Mouse (Mus musculus): ENCODE measurements around the gene Atxn1. TPM values are rescaled to one million over a fixed set of nuclear protein-coding genes. Genes with fewer than 3 reads are reported as not detected.

Atxn1 gene
- total RNA-seq, 2 experiments from 2014 or later = 126 to 156 TPM

DNA sequence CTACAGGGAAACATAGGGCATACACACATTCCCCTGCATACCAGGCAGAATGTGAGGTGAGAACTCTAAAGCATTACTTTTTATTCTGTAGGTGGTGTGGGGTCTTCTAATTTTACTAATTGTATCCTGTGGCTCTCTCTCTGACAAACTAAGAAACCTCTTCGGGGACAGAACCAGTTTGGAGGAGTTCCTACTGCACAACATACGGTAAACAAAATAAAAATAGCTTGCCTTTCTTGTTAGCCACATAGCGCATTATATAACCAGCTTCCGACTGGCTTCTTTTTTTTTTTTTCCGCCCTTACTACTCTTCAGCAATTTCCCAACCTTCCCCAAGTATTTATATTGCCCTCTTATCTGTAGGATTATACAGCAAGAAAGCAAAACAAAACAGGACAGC, 2.0 kb downstream of the Atxn1 start:
- no peak for DNase-seq

DNA sequence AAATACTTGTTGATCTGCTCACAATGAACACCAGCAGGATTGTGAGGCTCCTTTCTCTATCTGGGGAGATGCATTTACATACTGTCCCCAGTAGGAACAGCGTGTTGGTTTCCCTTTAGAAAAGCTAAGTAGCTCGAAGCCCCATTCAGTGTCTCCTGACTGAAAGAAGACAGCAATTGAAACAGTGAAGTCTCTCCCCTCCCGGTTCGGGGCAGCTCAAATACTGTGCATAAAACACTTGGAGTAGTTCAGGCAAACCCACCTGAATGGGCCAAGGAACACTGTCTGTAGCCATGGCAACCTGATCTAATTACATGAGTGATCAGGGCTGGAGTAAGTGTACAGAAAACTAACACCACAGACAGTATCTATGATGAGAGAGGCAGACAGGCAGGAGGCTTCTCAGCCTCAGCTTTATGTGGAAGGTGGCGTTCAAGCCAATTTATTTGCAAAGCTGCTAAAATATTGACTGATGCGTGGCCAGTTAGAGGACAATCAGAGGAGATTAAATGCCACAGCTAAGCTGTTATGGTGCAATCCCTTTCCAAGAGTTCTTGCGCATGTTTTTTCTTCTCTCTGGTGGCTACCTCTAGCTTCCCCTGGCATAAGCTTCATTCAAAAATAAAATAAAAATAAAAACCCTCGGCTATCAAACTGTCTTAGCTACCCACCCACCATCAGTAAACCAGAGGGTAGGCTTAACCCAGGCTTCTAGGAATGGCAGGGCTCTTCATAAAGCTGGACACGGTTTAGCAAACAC, 2.8 kb downstream of the Atxn1 start:
- DNase-seq = no peak

DNA sequence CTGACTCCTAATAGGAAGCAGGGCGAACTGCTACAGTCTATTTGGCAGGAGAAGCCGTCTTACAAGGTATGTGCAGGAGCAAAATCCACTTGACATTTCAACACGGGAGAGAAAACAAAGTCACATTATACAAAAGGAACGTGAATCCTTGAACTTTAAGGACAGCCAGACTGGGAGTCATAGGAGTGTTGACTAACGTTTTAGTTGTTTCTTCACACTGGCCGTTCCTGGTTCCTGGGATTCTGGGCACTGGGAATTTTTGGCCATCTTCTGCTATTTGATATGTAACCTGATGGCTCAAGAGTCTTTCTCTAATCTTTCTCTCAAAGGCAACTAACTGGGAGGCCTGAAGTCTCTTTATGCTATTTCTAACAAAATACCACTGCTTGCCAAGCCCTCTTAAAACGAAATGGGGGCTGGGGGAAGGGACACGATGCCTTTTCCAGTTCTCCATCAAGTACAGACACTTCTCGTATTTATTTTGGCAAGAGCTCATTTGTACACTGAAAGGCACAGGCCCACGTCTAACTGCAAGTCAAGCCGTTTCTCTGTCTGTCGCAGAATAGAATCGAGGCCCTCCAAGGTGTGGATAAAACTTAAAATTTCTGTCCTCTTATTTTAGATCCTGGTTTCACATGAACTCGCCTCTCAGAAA, 4.4 kb downstream of the Atxn1 start:
- DNase-seq = no peak

DNA sequence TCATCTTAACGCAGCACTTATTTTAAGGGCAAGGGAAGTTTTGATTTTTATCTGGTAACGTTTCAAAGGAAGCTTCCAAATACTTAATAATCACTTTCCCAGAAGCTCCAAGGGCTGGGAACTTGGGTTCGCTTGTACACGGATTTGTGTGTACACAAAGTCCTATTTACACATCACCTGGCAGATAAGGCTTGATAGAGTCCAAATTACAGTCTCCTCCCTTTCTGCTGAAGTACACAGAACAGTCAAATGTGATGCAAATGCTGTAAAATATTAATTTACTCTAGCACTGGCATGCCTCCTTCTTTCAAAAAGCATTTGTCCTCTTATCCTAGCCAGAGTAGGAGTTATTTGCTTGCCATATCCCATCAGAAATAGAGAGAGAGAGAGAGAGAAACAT, 6.5 kb downstream of the Atxn1 start:
- DNase-seq = no peak

DNA sequence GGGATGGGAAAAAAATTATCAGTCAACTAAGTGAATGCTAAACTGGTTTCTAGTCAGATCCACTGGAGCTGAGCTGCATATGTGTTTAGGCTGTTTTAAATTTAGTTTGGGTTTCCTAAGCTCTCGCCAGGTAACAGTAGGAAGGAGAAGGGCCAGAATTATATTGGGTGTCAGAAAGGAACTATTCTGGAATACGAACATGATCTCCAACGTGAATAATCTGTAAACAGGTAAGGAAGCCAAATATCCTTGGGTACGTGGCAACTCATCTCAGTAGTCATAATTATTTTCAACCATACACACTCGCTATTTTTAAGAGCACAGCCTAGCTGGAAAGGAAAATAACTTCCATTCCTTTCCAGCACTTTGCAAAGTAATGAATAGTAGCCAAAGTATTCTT, 7.2 kb downstream of the Atxn1 start:
- no peak for DNase-seq

DNA sequence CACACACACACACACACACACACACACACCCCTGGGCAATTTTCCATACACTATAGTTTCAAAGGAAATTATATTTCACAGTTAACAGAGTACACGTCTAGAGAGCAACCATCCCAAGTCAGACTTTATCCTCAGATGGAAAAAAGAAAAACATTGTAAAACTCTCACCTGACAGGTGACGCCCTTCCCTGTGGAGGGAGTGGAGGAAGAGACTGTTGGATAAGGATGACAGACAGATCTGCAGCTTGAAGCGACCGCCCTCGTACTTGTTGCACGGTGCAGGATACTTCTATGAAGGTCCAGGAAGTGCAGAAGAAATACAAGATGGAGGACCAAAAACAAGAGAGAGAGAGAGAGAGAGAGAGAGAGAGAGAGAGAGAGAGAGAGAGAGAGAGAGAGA, 8.5 kb downstream of the Atxn1 start:
- DNase-seq = no peak

DNA sequence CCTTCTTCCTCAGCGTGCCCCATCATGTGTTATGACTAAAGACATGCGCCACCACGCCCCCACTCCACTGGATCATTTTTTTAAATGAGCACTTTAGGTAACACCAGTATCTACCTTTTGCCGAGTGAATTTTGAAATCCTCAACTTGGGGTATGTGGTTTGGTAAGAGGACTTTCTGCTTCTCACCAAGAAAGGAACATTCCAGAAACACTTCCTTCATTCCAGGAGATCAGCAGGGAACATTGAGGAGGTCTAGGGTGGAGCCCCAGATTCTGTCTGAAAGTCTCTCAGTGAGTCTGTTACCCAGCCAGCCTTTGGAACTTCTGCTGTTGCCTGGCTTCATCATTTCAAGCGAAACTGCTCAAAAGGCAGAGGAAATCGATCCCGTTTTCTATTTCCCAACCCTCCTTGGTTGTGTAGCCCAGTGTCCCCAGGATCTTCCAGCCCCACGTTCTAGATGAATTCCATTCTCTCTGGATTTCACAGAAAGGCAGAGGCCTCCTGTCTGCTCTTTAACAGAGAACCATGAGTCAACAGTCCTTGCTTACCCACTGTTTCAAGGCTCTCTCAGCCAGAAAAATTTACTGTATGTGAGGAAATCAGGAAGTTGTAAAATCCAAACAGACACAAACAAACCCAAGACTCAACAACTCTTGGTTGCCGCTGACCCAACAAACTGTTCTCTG, 9.3 kb downstream of the Atxn1 start:
- DNase-seq = no peak

DNA sequence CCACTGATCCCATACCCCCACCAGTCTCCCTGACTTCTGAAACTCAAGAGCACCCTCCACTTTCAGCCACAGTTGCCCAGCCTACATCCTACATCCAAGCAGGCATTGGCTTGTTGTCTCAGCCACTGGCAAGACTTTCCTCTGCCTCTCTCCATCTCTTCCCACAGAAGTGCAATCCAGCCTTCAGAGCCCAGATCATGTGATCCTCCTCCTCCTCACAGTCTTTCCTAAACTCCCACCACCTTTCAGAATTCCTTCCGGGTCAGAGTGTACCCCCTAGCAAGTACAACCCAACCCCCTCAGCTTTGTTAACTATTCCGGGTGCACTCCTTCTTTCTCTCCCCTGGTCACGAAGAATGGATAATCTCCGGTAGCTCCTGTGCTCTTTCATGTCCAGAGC, 11.7 kb downstream of the Atxn1 start:
- no peak for DNase-seq

DNA sequence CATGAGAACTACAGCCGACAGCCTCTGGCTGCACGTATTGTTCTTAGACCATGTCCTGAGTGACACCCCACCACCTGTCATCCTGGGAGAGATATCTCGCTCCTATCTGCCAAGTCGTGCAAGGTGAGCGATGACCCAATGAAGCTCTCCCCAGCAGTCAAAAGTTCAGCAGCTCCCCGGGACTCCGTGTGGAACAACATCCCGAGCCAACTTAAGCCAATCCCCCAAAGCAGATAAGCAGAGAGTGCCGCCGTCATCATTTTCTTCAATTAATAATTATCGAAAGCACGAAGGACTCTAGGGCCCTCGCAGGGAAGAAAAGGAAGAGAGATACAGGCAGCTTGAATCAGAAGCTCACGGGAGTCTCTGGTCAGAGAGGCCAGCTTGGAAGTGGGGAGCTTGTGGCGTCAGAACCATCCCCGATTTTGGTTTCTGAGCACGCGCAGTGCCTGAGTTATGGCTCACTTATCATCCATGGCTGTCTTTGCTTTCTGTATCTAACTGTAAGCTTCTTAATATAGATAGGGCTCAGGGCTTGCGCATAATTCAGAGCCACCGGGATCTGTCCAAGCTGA, 13.7 kb downstream of the Atxn1 start:
- DNase-seq = no peak

DNA sequence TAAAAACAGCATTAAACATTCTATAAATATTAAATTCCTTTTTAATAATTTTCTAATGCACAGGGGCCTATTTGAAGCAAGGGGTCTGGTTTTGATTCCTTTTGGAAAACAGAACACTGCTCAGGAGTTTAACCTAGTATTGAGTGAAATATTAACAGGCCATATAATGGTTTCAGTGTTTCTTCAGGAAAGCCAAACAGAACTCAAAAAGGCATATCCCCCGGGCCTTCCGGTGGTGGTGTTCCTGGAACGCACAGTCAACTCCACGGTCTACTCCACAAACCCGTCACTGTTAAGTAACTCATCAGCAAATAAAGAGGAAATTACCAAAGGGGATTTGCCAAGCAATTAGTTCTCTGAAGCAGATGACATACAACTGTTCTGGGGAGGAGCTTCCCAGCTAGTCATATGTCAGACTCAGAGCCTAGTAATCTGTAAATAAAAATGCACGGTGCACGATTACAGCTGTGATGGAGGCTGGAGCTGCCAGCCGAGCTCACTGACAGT, 14.4 kb downstream of the Atxn1 start:
- no peak for DNase-seq

DNA sequence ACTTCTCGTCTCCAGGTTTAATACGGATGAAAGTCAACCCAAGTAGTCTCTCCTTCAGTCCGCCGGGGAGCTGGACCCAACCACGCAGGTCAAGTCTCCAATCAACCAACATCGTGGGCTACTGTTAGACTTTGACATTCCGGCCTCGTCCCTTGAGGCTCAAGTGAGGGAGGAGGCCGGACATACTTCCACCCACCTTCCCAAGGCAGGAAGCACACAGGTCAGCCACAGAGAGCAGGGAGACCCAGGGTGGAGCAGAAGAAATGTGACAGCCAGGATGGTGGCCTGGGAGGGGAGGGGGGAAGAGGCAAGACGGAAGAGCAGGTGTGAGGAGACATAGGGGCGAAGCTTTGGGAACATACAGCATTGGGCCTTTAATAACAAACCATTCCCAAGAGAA, 18.7 kb downstream of the Atxn1 start:
- DNase-seq = no peak

DNA sequence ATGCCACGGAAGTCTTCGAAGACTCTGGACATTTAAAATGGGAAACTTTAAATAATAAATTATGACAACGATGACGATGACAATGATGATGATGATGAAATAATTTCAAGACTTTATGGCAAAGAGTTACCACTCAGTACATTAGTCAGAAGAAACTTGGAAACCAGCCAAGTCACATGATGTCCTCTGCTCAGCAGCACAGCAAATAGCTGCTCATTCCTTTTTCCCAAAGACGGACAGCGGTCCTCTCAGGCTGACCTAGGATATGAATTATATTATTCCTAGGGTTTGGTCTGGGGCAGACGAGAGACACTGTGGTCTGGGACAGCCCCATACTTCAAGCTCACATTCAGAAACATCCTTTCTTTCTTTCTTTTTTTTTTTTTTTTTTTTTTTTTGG, 22.5 kb downstream of the Atxn1 start:
- no peak for DNase-seq

DNA sequence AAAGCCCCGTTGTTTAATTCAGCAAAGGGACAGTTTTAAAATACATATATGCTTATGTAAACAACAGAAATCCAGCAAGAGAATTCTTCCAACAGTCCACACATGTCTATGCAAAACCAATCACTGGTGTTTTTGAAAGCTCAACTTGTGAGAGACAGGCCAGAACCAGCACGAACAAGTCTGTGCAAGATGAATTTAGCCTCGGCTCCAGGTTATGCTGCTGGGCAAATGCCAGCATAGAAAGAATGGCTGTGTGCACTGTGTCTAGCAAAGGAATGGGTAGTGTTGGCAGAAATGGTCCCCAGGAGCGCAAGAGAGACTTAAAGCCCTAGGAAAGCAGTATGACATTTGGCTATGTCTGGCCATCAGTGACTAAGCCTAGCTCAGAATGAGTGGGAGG, 24.1 kb downstream of the Atxn1 start:
- no peak for DNase-seq

DNA sequence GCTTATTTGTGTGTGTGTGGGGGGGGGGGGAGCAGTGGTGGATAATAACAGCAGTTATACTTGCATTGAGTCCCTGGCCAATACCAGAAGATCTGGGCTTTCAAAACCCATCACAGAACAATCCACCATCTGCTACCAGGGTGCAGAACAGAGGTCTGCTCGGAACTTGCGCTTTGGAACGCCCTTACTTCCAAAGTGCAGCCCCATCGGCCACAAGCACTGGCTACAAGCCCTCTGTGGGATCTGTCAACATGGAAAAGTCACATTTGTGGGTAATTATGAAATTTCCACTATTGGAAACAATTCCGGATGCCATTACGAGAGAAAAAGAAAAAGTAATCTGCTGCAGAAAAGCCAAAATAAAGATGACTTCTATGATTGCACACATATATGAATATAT, 25.2 kb downstream of the Atxn1 start:
- DNase-seq = no peak

DNA sequence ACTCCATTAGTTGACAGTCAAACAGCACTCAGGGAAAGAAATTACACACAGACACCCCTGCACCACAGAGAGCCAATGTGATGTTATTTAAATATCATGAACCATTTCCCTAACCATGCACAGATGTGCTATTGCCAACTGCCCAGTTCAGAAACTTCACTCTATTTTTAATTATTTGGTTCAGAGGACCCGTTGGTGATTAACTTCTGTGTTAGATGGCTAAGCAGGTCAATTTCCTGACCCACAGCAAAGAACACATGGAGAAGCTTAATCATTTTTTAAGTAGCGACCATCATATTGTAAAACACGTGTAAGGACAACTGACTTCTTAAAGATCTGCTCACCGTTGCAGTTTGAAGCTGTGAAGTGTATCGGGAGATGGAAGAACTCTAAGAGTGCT, 26.7 kb downstream of the Atxn1 start:
- DNase-seq = no peak

DNA sequence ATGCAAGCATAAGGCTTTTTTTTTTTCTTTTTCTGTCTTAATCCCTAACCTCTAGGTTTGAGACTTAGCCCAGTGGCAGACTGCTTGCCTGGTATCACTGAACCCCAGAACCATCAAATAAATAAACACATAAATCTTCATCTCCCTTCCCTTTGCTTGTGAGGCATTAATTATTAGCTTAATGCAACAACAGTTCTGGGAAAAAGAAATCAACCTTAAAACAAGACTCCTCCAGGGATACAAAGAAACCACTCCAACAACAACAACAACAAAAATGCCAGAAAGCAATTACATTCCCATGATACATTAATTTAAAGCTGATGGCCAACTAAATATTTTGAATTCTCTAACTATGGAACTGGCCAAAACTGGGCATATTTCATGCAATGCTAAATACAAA, 28.0 kb downstream of the Atxn1 start:
- DNase-seq = no peak

DNA sequence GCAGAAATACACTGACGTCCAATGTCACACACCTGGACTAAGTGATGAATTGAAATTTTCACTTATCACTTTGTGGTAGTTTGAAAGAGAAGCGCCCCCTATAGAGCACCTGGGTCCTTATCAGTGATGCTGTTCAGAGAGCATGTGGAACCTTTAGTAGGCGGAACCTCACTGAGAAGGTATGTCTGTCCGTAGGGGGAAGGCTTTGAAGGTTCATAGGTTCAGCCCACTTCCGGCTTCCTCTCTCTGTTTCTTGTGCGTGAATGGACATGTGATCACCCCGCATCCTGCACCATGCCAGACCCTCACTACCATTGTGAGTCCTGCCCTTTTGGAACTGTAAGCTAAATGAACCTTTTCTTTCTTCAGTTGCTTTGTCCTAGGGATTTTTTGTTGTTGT, 29.0 kb downstream of the Atxn1 start:
- no peak for DNase-seq

DNA sequence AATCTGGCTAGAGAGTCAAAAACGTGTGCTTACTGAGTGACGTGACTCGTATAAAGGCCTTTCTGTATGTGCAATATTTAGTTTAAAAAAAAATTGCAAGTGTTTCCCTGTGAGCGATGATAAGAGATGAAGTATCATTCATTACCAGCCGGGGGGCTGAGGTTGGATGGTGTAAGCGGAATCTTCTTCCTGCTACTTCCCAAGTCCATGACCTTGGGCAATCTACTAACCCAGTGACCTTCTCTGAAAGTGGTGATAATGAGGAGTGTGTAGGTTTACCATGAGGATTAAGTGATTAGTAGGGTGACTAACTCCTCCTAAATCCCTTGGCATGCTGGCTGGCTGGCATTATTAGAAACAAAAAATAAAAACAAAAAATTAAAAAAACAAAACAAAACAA, 30.0 kb downstream of the Atxn1 start:
- DNase-seq = no peak

DNA sequence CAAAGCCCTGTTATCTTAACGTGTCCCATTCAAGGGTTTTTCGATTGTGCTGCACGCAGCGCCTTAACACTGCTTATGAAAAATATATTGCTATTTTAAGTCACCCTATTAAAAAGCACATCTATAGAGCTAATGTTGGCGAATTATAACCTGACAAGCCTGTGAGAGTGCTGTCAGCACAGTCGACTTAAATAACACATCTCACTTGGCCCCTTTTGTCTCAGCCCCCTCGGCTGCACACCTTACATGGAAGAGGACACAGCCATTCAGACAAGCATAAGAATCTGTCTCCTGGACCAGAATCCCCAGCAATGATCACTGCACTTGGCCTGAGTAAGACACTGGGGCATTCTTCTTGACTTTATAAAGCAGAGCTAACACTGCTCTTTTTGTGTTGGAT, 30.7 kb downstream of the Atxn1 start:
- DNase-seq = no peak

DNA sequence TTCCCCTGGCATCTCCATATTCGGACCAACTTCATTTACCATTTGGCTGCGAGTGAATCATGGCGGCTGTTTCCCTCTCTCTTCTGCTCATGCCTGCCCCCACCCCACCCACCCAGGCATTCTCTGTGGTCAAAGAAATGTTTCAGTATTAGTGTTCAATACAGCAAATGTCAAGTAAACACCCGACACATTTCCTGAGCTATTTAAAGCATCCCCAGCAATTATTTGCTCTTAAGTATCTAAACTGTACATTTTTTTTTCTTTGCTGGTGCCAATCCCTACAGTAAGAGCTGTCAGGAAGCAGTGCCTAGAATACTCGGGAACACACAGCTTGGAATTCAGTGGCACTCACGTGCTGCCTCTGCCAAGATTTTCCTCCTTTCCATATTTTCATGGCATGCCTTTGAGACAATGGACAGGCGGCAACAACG, 32.3 kb downstream of the Atxn1 start:
- DNase-seq = no peak

DNA sequence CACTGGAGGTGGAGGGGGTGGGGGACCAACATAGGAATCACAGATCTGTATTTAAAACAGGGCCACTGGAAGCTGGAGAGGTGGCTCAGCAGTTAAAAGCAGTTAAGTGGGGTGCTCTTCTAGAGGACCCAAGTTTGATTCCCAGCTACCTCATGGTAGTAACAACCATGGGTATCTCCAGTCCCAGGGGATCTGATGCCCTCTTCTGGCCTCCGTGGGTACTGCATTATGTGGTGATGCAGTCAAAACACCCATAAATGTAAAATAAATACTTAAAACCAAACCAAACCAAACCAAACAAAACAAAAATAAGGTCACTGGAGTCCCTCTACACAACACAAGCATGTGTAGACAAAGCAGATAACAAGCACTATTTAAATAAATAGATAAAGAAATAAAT, 32.9 kb downstream of the Atxn1 start:
- no peak for DNase-seq

DNA sequence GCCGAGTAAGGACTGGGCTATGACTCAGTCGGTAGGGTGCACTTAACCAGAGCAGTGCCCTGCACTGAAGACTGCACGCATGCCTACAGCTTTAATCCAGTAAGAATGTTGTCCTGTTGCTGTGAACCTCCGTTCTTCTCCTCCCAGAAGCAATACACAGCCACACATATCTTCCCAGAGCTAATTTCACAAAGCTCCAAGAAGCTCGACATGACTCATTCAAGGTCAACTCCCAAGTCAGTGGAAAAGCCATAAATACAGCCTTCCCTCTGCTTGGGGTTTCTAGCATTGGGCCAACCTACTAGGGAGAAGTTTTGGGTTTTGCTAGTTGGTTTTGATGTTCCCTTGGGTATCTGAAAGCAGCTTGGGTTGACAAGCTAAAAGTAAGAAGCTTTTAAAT, 33.6 kb downstream of the Atxn1 start:
- no peak for DNase-seq

DNA sequence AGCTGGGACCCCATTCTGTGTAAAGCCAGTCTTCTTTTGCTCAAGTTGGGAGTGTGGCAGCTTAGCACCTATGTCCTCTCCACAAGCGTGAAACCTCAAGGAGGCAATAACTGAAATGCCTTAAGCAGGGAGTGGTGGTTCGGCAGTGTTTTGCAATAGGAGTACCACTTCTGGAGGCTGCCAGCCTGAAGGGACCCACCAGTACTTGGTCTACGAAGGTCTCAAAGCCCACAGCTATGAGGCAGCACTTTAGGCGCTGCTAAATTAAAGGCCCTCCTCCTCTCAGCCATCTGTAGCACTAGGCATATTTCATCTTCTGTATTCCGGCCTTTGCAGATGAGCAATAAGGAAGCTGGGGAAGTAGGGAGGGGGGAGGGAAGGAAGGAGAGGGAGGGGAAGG, 35.1 kb downstream of the Atxn1 start:
- no peak for DNase-seq
